Mouse (Mus musculus) layer of hippocampus, adult 11-12 months (tissue): ENCODE measurements around the gene Cntn5.

Source experiments
- DNase-seq: peaks from one replicate; pipeline ENCODE4 v3.0.0; 2022; ENCODE audit warnings: low spot score

Cntn5 gene

DNA sequence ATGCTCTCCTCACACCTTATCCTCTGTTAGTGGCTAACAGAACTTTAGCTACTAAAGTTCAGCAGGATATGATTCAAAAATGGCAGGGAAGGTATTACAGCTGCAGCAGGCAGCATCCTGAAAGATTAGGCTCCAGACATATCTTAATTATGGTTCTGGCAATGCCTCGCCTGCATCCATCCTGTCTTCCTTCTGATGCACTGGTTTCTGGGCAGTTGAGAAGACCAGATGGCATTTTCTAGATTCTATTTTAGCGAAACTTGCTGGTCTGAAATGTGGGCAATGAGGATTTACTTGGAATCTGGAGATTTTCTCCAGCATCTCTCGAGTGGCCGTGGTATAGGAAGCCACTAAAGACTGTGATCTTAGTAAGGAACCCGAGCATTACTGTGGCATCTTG lies 1230.0 kb downstream of the Cntn5 start:
- DNase-seq = no peak

DNA sequence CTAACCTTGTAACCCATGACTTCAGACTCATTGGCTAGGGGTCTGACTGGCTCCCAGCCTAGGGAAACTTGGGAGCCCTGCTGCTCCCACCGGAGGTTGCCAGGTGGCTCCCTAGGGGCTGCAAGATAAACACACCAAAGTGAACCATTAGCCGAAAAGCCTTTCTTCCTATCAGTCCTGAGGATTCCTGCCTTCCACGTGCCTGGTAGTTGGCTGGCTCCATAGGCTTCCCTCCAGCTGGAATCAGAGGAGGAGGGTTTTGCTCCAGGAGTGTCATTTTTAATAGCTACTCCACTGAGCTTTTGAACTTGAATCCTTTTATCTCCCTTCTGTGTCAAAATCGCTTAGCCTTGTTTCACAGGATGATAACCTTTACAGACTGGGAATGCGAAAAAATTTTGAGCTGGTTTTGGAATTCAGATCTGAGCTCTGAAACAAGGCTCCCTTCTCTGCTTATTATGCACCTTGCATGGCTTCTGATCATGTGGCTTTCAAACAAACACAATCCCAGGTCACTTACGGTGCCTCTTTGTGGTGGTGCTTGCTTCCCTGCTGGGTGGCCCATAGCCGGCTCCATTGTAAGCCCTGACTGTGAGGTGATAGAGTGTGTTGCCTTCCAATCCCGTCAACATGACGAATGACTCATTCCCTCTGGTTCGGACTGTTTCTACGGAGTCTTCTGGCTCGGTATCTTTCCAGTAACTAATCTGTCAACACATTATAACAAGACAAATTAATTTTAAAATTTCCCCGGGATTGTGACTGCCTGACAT lies 1231.1 kb downstream of the Cntn5 start:
- DNase-seq = peak; percentile 7

DNA sequence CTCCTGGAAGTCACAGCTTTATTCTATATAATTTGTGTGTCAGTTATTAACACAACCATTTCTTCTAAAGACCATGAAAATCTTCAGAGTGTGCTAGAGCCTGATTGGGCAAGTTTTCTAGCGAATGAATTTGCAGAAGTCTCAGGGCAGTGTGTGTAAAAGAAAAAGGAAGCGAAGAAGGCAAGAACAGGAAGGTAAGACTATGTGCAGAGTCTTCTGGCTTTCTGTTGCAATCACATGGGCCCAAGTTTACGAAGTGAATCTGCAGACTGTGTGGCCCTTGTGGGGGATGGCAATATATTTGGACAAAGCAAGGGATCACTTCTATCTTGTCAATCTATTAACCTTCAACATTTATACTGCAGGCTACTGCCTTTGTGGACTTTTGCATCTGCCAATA lies 1251.1 kb downstream of the Cntn5 start:
- no peak for DNase-seq

DNA sequence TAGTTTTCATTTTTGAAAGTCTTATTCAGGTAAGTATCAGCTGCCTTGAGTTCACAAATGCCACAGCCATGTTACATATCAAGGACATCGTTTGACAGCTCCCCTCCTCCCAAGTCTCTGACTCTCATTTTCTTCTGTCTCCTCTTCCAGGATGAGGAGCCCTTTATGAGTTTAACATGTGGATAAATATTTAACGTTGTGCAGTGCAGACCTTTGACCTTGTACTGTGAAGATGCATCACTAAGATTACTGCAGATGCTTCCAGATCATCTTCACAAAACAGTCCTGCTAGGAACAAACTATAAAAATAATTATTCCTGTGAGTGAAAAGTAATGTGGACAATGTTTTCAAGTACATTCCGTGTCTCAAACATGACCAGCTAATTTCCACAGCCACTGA lies 1257.2 kb downstream of the Cntn5 start:
- no peak for DNase-seq

DNA sequence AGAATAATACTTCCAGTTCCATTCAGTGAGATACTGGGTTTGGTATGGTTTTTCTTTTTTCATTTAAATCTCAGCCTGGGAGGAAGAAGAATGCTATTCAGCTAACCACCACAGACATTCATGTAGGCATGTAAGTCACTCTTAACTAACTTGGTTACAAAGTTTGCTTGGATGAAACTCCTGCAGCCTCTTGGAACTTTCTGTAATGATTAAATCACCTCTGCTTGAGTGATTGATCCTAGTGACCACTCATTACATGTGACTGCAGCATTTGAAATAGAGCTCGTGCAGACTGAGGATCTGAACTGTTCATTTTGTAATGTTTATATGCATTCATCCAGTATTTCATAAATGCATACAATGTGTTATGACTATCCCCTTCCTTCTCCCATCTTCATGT lies 1258.3 kb downstream of the Cntn5 start:
- no peak for DNase-seq
